Mouse (Mus musculus): ENCODE data around the gene Avpr2.

GRCm38 (mm10) chrX:73916945-73917344, 25.0 kb downstream of the Avpr2 start:
- TF ChIP-seq CTCF (conservative IDR thresholded peaks at IDR 0.05; ENCODE audit: low read length) (no peak), NANOG (IDR thresholded peaks at IDR 0.05; ENCODE audit: borderline replicate concordance, low read length) (no peak), POU5F1 (IDR thresholded peaks at IDR 0.05; ENCODE audit: borderline replicate concordance, low read length) (no peak)

All from E14TG2a.4 (cell line).